15 mouse cellular contexts compared by ENCODE assay signal in genomic region chr13:34468132-34468748, GRCm38 (mm10).
A peak's percentile ranks its signal among the peaks of the same experiment; 100 is the strongest.
DNase-seq lines count a peak whose midpoint lies in the region; ATAC-seq and TF ChIP-seq lines count a peak whose summit lies in the region.
"Had no signal": no experiment of that assay in that cellular context is flagged by ENCODE, and none has a peak within 500 bp of the region (broad histone marks: within the 10 kb centered on the region; RNA-seq: fewer than 3 reads in every experiment).

No protein-coding gene starts in this region.

- TF ChIP-seq CTCF in lung, postnatal 0 days (IDR thresholded peaks at IDR 0.05) = no peak

- no peak overlapping the region for H3K4me2 ChIP-seq in kidney, embryonic 16.5 days (replicated peaks; ENCODE audit: low read depth, low read length)
- H3K4me2 ChIP-seq in lung, postnatal 0 days (replicated peaks; ENCODE audit: low read depth, low read length) = no peak overlapping the region
- H3K4me2 ChIP-seq in limb, embryonic 14.5 days (replicated peaks; ENCODE audit: low read depth, low read length, severe bottlenecking) = no peak overlapping the region
- H3K4me2 ChIP-seq: liver, embryonic 11.5 days had no signal

- H3K9me3 ChIP-seq in heart, embryonic 10.5 days = no peaks in the 10 kb centered on the region
- no peaks in the 10 kb centered on the region for H3K9me3 ChIP-seq in kidney, embryonic 16.5 days (ENCODE audit: low read length)
- no peaks in the 10 kb centered on the region for H3K9me3 ChIP-seq in lung, postnatal 0 days (ENCODE audit: low read length)
- H3K9me3 ChIP-seq in limb, embryonic 14.5 days (ENCODE audit: control insufficient read depth, low read length) = no peaks in the 10 kb centered on the region

- no peak for TF ChIP-seq POLR2A in limb, embryonic 14.5 days (IDR thresholded peaks at IDR 0.05; ENCODE audit: borderline replicate concordance, extremely low read depth, insufficient read depth, insufficient read length)

- no peaks in the 10 kb centered on the region for H3K36me3 ChIP-seq in heart, embryonic 10.5 days
- H3K36me3 ChIP-seq in kidney, embryonic 16.5 days (ENCODE audit: insufficient read depth, low read length) = no peaks in the 10 kb centered on the region
- H3K36me3 ChIP-seq in lung, postnatal 0 days (ENCODE audit: insufficient read depth, low read length) = no peaks in the 10 kb centered on the region
- no peaks in the 10 kb centered on the region for H3K36me3 ChIP-seq in limb, embryonic 14.5 days (ENCODE audit: control insufficient read depth, insufficient read depth, low read length)

- peak; percentile 64 for DNase-seq in heart, adult 11 months
- DNase-seq in heart, embryonic 10.5 days (ENCODE audit: low spot score) = no peak
- DNase-seq in kidney, postnatal 10 days = peak; percentile 50
- peak; percentile 38 for DNase-seq in lung, postnatal 10 days
- no peak for DNase-seq in lung, postnatal 0 days (ENCODE audit: low spot score)
- peak; percentile 70 for DNase-seq in limb, embryonic 14.5 days (ENCODE audit: low spot score)
- no peak for DNase-seq in liver
- DNase-seq: adrenal gland, postnatal 25 days; forebrain, postnatal 0 days; lung, postnatal 36 days; thymus, postnatal 4 days had no signal

- H3K4me1 ChIP-seq in heart, embryonic 10.5 days = peaks cover 4% of the 10 kb centered on the region
- H3K4me1 ChIP-seq in kidney, embryonic 16.5 days (ENCODE audit: insufficient read depth, low read length) = peaks cover 2% of the 10 kb centered on the region
- 0 out of 2 replicates have a peak, but pooled peaks cover under 1% of the 10 kb centered on the region for H3K4me1 ChIP-seq in lung, postnatal 0 days (ENCODE audit: insufficient read depth, low read depth, low read length)
- H3K4me1 ChIP-seq in limb, embryonic 14.5 days (ENCODE audit: control insufficient read depth, insufficient read depth, low read length) = peaks cover 28% of the 10 kb centered on the region

- no peak overlapping the region for H3K27ac ChIP-seq in heart, embryonic 10.5 days
- H3K27ac ChIP-seq in kidney, embryonic 16.5 days (ENCODE audit: low read length) = no peak overlapping the region
- H3K27ac ChIP-seq in lung, postnatal 0 days (ENCODE audit: low read length) = no peak overlapping the region
- H3K27ac ChIP-seq in limb, embryonic 14.5 days (replicated peaks; ENCODE audit: low read depth, low read length) = no peak overlapping the region; the same call in 1 of the 2 replicates
- H3K27ac ChIP-seq: kidney, postnatal 0 days; left cerebral cortex, adult 2 months had no signal

- no peak for ATAC-seq in kidney, embryonic 16.5 days (ENCODE audit: low FRiP score, low TSS enrichment)
- ATAC-seq in lung, postnatal 0 days = no peak
- ATAC-seq in limb, embryonic 14.5 days (ENCODE audit: low FRiP score, low read depth) = peak; percentile 79
- ATAC-seq: forebrain, postnatal 0 days had no signal

- no peak for TF ChIP-seq EP300 in lung, postnatal 0 days (IDR thresholded peaks at IDR 0.05)

- no peak overlapping the region for H3K4me3 ChIP-seq in heart, embryonic 10.5 days
- H3K4me3 ChIP-seq in kidney, embryonic 16.5 days (ENCODE audit: low read length) = no peak overlapping the region
- no peak overlapping the region for H3K4me3 ChIP-seq in lung, postnatal 0 days (ENCODE audit: low read depth, low read length)
- no peak overlapping the region for H3K4me3 ChIP-seq in limb, embryonic 14.5 days (replicated peaks; ENCODE audit: low read length)
- H3K4me3 ChIP-seq: left cerebral cortex, adult 2 months had no signal

- WGBS in heart, embryonic 10.5 days = 74% methylated on average over 3 of the region's 3 CpGs
- 61% methylated on average over 3 of the region's 3 CpGs for WGBS in kidney, embryonic 16.5 days
- WGBS in lung, postnatal 0 days = 34% methylated on average over 3 of the region's 3 CpGs
- WGBS in limb, embryonic 14.5 days = 34% methylated on average over 3 of the region's 3 CpGs

- H3K9ac ChIP-seq in kidney, embryonic 16.5 days (replicated peaks; ENCODE audit: low read length) = no peak overlapping the region
- no peak overlapping the region for H3K9ac ChIP-seq in lung, postnatal 0 days (replicated peaks; ENCODE audit: low read depth)
- no peak overlapping the region for H3K9ac ChIP-seq in limb, embryonic 14.5 days (ENCODE audit: low read depth, low read length, severe bottlenecking)
- H3K9ac ChIP-seq: forebrain, postnatal 0 days had no signal

- no peaks in the 10 kb centered on the region for H3K27me3 ChIP-seq in heart, embryonic 10.5 days (ENCODE audit: insufficient read depth, poor library complexity, severe bottlenecking)
- H3K27me3 ChIP-seq in kidney, embryonic 16.5 days (ENCODE audit: insufficient read depth, low read length) = no peaks in the 10 kb centered on the region
- H3K27me3 ChIP-seq in lung, postnatal 0 days (replicated peaks; ENCODE audit: insufficient read depth, low read length) = no peaks in the 10 kb centered on the region
- H3K27me3 ChIP-seq in limb, embryonic 14.5 days (ENCODE audit: control insufficient read depth, insufficient read depth, low read length) = no peaks in the 10 kb centered on the region

Comparison
In these comparisons a context has a peak if more than half of its experiments do, and no peak if none do; other contexts are left out.
1. DNase-seq: peak in heart, adult 11 months (single experiment), kidney, postnatal 10 days (single experiment), lung, postnatal 10 days (single experiment) and limb, embryonic 14.5 days (single experiment); none in heart, embryonic 10.5 days (single experiment), lung, postnatal 0 days (single experiment) and liver (single experiment).